Mouse (Mus musculus) heart, postnatal 0 days (tissue): Measurements from ENCODE around the gene Gm43191. TPM values are rescaled to one million over a fixed set of nuclear protein-coding genes. Genes with fewer than 3 reads are reported as not detected.

ENCODE experiments used
- ATAC-seq: fragments of 200-750 bp; cut with Nextera tagmentation; 2 replicates; pipeline ENCODE4 v1.8.0; 2017; ENCODE audit warnings: low read depth, moderate number of reproducible peaks, moderate library complexity; ENCODE audit not compliant: insufficient read depth
- DNase-seq: peaks from one replicate; pipeline ENCODE4 v3.0.0-alpha.2; 2016; ENCODE audit warnings: low spot score
- H3K27ac ChIP-seq: fragments of 300-500 bp; sonication (generic); 2 replicates; pipeline ENCODE4 v1.5.1; 2014; ENCODE audit warnings: low read depth, mild to moderate bottlenecking
- H3K27me3 ChIP-seq: fragments of 300-500 bp; sonication (generic); 2 replicates; pipeline ENCODE4 v1.6.1; 2014; ENCODE audit warnings: low read length, mixed read lengths; ENCODE audit not compliant: control insufficient read depth, insufficient read depth
- H3K36me3 ChIP-seq: fragments of 300-500 bp; sonication (generic); replicated peaks from 2 replicates; pipeline ENCODE4 v1.6.1; 2014; ENCODE audit warnings: low read length, mixed read lengths; ENCODE audit not compliant: control insufficient read depth, insufficient read depth
- H3K4me1 ChIP-seq: fragments of 300-500 bp; sonication (generic); 2 replicates; pipeline ENCODE4 v1.6.1; 2014; ENCODE audit warnings: antibody characterized with exemption; ENCODE audit not compliant: control insufficient read depth, insufficient read depth
- H3K4me2 ChIP-seq: fragments of 300-500 bp; sonication (generic); 2 replicates; pipeline ENCODE4 v1.6.1; 2014; ENCODE audit warnings: low read depth, mild to moderate bottlenecking, low read length, moderate library complexity
- H3K4me3 ChIP-seq: fragments of 300-500 bp; sonication (generic); 2 replicates; pipeline ENCODE4 v1.5.1; 2014; ENCODE audit warnings: low read depth, low read length
- H3K9ac ChIP-seq: fragments of 300-500 bp; sonication (generic); replicated peaks from 2 replicates; pipeline ENCODE4 v1.6.1; 2014; ENCODE audit warnings: low read depth, low read length, mixed read lengths
- H3K9me3 ChIP-seq: fragments of 300-500 bp; sonication (generic); replicated peaks from 2 replicates; pipeline ENCODE4 v1.6.1; 2016; ENCODE audit warnings: low read length; ENCODE audit not compliant: control insufficient read depth
- CTCF ChIP-seq: IDR thresholded peaks from 2 replicates; pipeline ENCODE4 v1.5.1; 2016; ENCODE audit warnings: antibody characterized with exemption, control low read depth, low read depth
- EP300 ChIP-seq: IDR thresholded peaks from 2 replicates; pipeline ENCODE4 v1.6.1; 2016; ENCODE audit warnings: antibody characterized with exemption, low read depth
- WGBS: fragments of 180-500 bp; shearing (Covaris S2); extraction: QIAGEN DNeasy Blood & Tissue Kit; methylation state at CpG from one replicate; pipeline ENCODE4 v1.1.7; 2014; 5-methylcytosine and 5-hydroxymethylcytosine counted together
- polyA plus RNA-seq: library from polyadenylated mRNA; unstranded; fragments of >200 nt; fragmentation: Nextera tagmentation; extraction: Ambion mirVana; gene quantifications from 2 replicates; pipeline ENCODE4 v1.2.1, GENCODE M21; 2015
- total RNA-seq: library from RNA; depleted of rRNA; stranded (reverse); fragments of >200 nt; gene quantifications from 2 replicates; pipeline ENCODE4 v1.2.3, GENCODE M21; 2014; ENCODE audit warnings: low replicate concordance; rRNA removed

Gene Gm43191
- total RNA-seq (not detected in 2 replicates), polyA plus RNA-seq (not detected in 2 replicates)

GRCm38 (mm10) chr3:116681160-116681559, at the start of gene Gm43191:
Gene Gm43191 (minus strand): TSS chr3:116681260.
- WGBS: 96% methylated on average over 1 of the region's 1 CpGs
- Histone ChIP-seq H3K4me2 (no peak within 1 kb of the TSS), H3K36me3 (peaks cover 14% of the 10 kb centered on the region; the same call in 1 of the 2 replicates), H3K9me3 (no peaks in the 10 kb centered on the region), H3K9ac (no peak within 1 kb of the TSS), H3K27ac (no peak within 1 kb of the TSS), H3K27me3 (no peaks in the 10 kb centered on the region), H3K4me3 (no peak within 1 kb of the TSS), H3K4me1 (no peaks in the 10 kb centered on the region)
- TF ChIP-seq EP300: no peak
- no peak for TF ChIP-seq CTCF
- ATAC-seq (no peak), DNase-seq (no peak)

DNA sequence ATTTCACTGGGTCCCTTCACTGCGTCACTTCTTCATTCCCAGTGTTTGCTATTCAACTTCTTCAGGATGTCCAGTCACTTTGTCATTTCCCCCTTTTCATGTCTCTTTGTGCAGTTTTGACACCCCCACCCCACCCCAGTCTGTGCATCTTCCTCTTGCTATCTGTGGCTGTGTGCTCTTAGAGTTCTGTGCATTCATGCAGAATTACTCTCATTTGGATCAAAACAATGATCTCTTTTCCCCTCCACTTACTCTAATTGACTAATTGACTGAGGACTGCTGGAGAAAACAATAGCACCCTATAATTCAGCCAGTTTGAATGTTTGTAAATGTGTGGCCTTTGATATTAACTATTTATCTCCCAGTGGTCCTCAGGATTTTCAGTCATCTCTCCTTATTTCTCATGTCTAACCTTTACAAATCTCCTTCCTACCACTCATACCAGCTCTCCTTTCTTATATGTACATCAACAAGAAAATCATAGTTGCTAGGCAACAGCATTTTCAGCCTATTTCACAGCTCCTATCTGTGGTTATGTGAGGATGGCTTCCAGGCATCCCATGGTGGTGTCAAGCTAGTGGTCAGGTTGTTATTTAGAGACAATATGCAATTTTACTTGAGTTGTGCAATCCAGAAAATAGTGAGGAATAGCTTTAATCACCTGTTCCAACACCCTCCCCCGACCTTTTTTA, 48.6 kb upstream of the Gm43191 start:
- TF ChIP-seq EP300 (no peak), CTCF (no peak)
- 61% methylated on average over 2 of the region's 2 CpGs for WGBS
- Histone ChIP-seq H3K9ac (no peak overlapping the region), H3K4me1 (0 out of 2 replicates have a peak, but pooled peaks cover 6% of the 10 kb centered on the region), H3K36me3 (no peaks in the 10 kb centered on the region), H3K27me3 (no peaks in the 10 kb centered on the region), H3K27ac (no peak overlapping the region), H3K9me3 (no peaks in the 10 kb centered on the region), H3K4me2 (no peak overlapping the region), H3K4me3 (no peak overlapping the region)
- DNase-seq (no peak), ATAC-seq (no peak)

- no peaks in the 10 kb centered on the region for H3K9me3 ChIP-seq
- no peak overlapping the region for H3K9ac ChIP-seq
- WGBS: 42% methylated on average over 9 of the region's 9 CpGs
- no peak overlapping the region for H3K4me3 ChIP-seq
- peak overlapping the region; percentile 48; the same call in 1 of the 2 replicates for H3K27ac ChIP-seq
- H3K4me1 ChIP-seq: peaks cover 6% of the 10 kb centered on the region; the same call in 1 of the 2 replicates
- H3K36me3 ChIP-seq: no peaks in the 10 kb centered on the region
- H3K4me2 ChIP-seq: 0 out of 2 replicates have a peak overlapping the region, but pooled peaks have one; percentile 15
- ATAC-seq: peak; percentile 75
- H3K27me3 ChIP-seq: no peaks in the 10 kb centered on the region
- TF ChIP-seq EP300 (peak; percentile 74; the same call in 1 of the 2 replicates), CTCF (no peak)
- peak; percentile 34 for DNase-seq
Measured at GRCm38 (mm10) chr3:116726807-116727206, 45.7 kb upstream of the Gm43191 start.

DNA sequence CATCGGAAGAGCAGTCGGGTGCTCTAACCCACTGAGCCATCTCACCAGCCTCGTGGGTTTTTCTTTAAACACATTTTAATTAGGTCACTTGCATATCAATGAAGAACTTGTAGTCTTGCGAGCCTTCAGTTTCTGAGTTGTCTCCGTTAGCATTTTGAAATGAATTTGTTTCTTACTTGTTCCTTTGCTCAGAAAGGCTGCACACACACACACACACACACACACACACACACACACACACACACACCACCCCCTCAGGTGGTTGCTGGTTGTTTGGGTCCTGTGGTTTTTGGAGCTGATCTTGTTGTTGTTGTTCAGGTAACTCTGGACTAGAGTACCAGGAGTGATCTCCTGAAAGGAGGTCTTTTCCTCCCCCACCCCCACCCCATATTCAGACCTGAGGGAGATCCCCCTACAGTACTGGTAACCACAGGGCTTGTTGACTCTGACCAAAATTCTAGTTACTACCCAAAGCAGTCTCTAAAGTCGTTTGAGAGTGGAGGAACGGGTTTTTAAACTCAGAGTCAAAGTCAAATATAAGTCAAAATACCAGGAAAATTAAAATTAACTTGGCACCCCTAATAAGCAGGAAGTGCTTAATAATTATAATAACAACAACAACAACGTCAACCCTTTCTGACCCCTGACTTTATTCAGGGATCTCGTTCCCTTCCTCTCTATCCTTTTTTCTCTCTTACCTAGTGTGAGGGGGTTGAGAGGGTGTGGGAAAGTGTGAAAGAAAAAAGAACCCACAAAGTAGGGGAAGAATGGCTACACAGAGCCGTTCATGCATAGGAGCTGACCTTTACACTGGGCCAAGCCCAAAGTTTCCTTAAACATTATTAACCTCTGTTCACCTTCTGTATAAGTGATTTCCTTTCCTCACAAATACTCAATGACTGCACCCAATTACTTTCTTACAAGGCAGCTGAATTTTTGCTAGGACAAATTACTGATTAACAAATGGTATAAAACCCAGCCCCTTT, 42.7 kb upstream of the Gm43191 start:
- Histone ChIP-seq H3K4me1 (peaks cover 6% of the 10 kb centered on the region; the same call in 1 of the 2 replicates), H3K4me3 (no peak overlapping the region), H3K27ac (no peak overlapping the region), H3K27me3 (no peaks in the 10 kb centered on the region), H3K36me3 (no peaks in the 10 kb centered on the region), H3K9me3 (no peaks in the 10 kb centered on the region), H3K9ac (no peak overlapping the region), H3K4me2 (no peak overlapping the region)
- 66% methylated on average over 10 of the region's 10 CpGs for WGBS
- ATAC-seq (no peak), DNase-seq (no peak)
- TF ChIP-seq EP300 (no peak), CTCF (no peak)

GRCm38 (mm10) chr3:116722980-116723379, 41.9 kb upstream of the Gm43191 start:
- Histone ChIP-seq H3K4me2 (no peak overlapping the region), H3K27me3 (no peaks in the 10 kb centered on the region), H3K4me1 (peaks cover 6% of the 10 kb centered on the region; the same call in 1 of the 2 replicates), H3K4me3 (no peak overlapping the region), H3K9ac (no peak overlapping the region), H3K36me3 (no peaks in the 10 kb centered on the region), H3K9me3 (no peaks in the 10 kb centered on the region), H3K27ac (no peak overlapping the region)
- WGBS: 79% methylated on average over 4 of the region's 4 CpGs
- no peak for ATAC-seq
- DNase-seq: no peak
- no peak for TF ChIP-seq CTCF
- TF ChIP-seq EP300: no peak
